Mouse (Mus musculus): Measurements from ENCODE around the gene Dhtkd1.
"Not testable (repeated sequence)": the region's sequence is repeated elsewhere in the genome, so short reads cannot be mapped to it uniquely, and the experiment has no call there.

Dhtkd1 gene

DNA sequence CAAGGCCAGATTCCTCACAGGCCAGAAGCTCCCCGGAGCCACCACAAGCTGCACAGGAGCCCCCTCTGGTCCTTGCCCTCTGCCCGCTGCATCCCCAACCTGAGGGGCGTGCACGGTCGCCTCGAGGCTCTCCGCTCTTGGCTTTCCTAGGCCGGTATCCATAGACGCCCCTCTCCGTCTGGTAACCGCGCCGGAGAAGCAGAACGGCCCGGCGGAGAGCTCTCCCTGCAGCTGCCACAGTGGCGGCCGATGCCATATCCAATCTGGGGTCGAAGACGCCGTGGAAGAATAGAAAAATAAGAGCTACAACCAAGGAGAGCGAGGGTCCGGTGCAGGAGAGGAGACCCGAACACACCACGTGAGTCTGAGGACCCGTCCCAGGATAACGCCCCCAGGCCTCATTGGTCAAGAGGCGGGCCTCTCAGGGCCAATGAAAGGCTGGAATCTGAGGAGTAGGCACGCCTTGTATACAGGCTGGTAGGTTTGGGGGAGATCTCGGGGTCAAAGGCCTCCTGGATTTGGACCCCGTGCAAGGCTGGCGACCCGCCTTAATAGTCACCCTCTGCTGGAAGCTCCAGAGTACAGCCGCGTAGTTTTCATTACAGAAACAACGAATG is at the start of gene Dhtkd1:
Gene Dhtkd1 (minus strand): TSS at position 377 of the 617 bp plus-strand sequence.
- peak; percentile 49 for DNase-seq (ENCODE audit: low read depth, low spot score)

- no peak for DNase-seq (ENCODE audit: low read depth, low spot score)
Measured at GRCm38 (mm10) chr2:5977532-5977931, 34.9 kb upstream of the Dhtkd1 start.

GRCm38 (mm10) chr2:5970629-5971028 is 28.0 kb upstream of the Dhtkd1 start:
- DNase-seq (ENCODE audit: low read depth, low spot score), result not testable (repeated sequence)

DNA sequence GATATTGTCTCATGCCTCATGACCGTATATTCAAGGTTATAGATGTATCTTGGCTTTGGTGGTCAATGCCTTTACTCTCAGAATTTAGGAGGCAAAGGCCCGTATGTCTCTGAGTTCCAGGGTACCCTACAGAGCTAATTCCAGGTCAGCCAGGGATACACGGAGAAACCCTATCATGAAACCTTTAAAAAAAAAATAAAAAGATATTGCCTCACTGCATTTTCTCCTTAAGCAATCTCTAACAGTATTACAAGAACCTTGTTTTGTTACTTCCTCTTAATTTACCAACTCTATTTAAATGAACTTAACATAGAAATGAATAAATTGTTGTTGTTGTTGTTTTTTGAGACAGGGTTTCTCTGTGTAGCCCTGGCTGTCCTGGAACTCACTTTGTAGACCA is 23.4 kb upstream of the Dhtkd1 start:
- DNase-seq (ENCODE audit: low read depth, low spot score), result no peak

GRCm38 (mm10) chr2:5963729-5964128 is 21.1 kb upstream of the Dhtkd1 start:
- DNase-seq (ENCODE audit: low read depth, low spot score), result not testable (repeated sequence)

- no peak for DNase-seq (ENCODE audit: low read depth, low spot score)
Measured at GRCm38 (mm10) chr2:5962265-5962664, 19.7 kb upstream of the Dhtkd1 start.

DNA sequence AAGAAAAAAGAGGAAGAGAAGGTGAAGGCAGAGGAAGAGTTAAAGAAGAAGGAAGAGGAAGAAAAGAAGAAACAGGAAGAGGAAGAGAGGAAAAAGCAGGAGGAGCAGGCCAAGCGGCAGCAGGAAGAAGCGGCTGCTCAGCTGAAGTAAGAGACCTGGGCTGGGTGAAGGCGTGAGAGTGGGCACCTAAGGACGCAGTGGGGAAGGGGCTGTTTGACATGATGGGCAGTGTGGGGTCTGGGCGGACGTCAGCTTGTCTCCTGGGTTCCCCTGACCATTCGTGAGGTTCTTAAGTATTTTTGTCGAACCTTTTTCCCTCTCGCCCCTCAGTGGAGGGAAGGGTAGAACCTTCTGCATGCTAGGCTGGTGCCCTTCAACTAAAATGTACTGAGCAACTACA is 15.1 kb upstream of the Dhtkd1 start:
- DNase-seq (ENCODE audit: low read depth, low spot score), result no peak

DNA sequence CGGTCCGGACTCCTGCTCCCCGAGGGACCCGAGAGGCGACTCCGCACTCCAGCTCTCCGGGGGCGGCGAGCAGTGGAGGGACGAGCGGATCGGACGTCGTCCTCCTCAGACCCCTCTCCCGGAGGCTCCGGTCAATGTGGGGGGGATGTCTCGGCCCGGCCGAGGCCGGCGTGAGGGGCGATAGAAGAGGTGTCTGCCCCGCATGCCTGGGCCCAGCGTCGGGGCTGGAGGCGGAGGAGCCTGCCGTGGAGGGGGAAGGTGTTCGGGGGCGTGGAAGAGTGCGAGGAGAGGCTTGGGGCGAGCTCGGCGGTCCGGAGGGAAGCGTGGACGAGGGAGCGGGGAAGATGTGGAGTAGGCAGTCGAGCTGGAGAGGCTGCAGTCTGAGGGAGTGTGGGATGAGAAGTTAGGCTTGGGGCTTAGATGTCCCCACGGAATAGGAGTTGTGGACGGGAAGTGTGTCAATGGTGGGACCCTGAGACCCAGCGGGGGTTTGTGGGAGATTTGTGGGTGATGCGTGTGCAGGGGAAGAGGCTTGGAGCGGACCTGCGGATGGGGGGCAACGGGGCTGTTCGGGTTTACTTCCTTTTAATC is 9.1 kb upstream of the Dhtkd1 start:
- no peak for DNase-seq (ENCODE audit: low read depth, low spot score)

DNA sequence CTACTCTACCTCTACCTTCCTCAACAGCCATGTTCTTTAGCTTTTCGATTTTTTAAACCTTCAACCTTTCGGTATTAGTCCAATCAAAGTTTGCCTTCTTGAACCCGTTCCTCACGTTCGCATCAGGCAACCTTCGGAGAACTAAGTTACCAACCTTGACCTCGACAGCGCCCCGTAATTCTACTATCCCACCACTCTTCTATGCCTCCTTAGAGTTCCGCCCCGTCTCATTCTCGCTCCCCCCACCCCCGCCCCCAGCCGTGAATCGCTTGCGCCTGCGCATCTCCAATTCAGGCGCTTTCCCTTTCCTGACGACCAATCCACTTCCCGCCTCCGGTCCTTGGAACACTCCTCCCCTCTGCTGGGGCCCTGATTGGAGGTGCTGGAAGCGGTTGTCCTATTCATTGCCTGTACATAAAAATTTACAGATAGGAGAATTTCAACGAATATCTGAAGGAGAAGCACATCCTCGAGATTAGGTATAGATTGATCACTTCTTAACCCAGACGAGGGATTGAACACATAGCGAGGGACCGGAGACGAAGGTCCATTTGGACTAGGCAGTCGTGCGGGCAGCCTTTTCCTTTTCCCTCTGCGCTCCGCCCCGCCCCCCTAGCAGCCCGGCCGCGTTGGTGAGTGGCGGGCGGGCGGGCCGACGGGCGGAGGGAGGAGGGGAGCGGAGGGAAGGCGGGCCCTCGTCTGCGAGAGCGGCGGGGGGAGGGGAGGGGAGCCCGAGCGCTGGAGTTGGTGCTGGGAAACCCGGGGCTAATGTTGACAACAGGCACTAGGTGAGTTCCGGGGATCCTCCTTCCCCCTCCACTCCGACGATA is 8.4 kb upstream of the Dhtkd1 start, which contains the start of gene Upf2:
Gene Upf2 (plus strand): TSS at position 704 of the 830 bp plus-strand sequence.
- DNase-seq (ENCODE audit: low read depth, low spot score), result peak; percentile 98

GRCm38 (mm10) chr2:5950305-5950704 is 7.7 kb upstream of the Dhtkd1 start:
- DNase-seq (ENCODE audit: low read depth, low spot score), result peak; percentile 33

- not testable (repeated sequence) for DNase-seq (ENCODE audit: low read depth, low spot score)
Measured at GRCm38 (mm10) chr2:5949821-5950220, 7.2 kb upstream of the Dhtkd1 start.

- DNase-seq (ENCODE audit: low read depth, low spot score), result no peak
Measured at GRCm38 (mm10) chr2:5948964-5949363, 6.4 kb upstream of the Dhtkd1 start.

- DNase-seq (ENCODE audit: low read depth, low spot score), result no peak
Measured at GRCm38 (mm10) chr2:5946876-5947275, 4.3 kb upstream of the Dhtkd1 start.

DNA sequence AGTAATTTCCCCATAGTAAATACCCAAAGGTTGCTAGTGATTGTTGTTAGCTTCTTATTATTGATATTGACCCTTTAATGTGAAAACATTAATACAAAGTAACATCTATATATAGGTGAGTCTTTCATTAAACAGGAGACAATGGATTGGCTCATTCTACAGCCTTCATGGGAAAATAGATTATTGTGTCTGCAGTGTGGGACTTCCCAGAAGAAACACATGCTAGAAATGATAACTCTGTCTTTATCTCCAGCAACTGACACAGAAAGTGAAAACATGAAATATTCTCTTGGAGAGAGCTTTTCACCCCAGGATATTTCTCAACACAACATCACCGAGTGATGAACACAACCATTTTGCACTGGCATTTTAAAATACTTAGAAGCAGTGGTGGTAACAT is 3.0 kb upstream of the Dhtkd1 start:
- DNase-seq (ENCODE audit: low read depth, low spot score), result no peak

DNA sequence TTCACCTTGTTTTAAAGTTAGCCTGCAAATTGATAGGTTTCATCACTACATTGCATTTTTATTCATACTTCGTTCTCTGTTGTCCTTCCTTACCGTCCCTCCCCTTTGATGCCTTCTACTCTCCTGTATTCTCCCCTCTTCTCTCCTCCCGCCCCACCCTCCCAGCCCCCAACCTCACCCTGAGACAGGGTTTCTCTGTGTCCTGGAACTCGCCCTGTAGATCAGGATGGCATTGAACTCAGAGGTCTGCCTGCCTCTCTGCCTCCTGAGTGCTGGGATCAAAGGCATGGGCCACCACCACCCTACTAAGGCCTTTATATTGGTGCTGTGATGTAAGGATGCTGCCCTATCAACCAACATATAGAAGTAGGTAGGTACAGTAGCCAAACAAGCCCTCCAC is 479 bp upstream of the Dhtkd1 start:
- DNase-seq (ENCODE audit: low read depth, low spot score), result no peak

DNA sequence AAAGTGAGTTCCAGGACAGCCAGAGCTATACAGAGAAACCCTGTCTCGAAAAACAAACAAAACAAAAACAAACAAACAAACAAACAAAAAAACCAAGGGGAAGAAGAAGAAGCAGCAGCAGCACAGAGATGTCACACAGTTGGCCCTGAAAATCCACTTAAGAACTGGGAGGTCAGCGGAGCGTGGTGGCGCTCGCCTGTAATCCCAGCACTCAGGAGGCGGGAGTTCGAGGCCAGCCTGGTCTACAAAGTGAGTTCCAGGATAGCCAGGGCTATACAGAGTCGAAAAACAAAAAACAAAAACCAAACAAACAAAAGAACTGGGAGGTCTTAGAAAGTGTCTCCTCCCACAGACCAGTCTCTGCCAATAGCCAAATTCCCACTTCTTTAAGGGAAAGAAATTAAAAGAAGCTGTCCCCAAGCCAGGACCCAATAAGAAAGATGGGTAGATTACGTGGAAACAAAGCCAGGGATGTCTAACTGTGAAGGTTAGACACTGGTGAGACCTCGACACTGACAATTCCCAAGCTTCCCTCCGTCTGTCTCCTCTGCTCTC is 654 bp downstream of the Dhtkd1 start:
- no peak for DNase-seq (ENCODE audit: low read depth, low spot score)

GRCm38 (mm10) chr2:5940936-5941335 is 1.7 kb downstream of the Dhtkd1 start:
- no peak for DNase-seq (ENCODE audit: low read depth, low spot score)

DNA sequence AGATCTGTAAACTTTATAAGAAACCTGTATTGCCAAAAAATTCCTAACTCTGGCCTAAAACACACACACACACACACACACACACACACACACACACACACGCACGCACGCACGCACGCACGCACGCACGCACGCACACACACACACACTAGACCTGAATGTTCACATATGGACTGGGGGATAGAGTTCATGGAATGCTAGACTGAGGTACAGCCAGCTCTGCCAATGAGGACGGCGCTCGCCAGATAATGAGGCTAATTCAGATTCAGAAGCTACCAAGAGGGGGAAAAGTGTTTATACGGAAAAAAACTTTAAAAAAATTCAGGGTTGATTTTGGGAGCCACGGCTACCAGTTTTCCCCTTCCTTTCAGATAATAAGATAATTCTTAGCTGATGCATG is 2.7 kb downstream of the Dhtkd1 start:
- no peak for DNase-seq (ENCODE audit: low read depth, low spot score)

GRCm38 (mm10) chr2:5939319-5939718 is 3.3 kb downstream of the Dhtkd1 start:
- no peak for DNase-seq (ENCODE audit: low read depth, low spot score)

DNA sequence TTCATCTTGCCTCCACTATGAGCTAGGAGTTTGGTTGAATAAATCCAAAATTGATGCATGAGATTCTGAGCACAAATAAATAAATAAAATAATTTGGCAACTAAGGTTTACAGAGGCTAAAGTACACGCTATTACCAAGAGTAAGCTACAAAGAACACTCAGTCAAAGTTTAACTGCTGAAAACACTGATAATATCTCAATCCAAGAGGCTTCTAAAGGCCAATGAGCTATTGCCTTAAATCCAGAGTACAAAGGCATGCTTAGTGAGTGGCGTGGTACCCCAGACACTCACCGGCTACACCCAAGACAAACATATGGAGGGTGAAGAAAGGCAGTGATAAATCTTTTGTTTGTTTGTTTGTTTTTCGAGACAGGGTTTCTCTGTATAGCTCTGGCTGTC is 6.0 kb downstream of the Dhtkd1 start:
- no peak for DNase-seq (ENCODE audit: low read depth, low spot score)

- no peak for DNase-seq (ENCODE audit: low read depth, low spot score)
Measured at GRCm38 (mm10) chr2:5936068-5936467, 6.5 kb downstream of the Dhtkd1 start.

DNA sequence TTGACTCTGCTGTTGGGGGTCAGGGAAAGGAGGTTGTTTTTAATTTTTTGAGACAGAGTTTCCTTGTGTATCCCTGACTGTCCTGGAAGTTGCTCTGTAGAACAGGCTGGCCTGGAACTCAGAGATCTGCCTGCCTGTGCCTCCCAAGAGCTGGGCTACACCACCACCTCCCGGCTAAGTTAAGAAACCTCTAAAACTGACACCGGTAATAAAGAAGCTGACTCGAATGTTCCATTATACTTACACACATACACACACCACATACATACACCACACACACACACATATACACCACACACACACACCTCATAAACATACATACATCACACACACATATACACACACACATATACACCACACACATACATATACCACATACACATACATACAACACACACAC is 7.7 kb downstream of the Dhtkd1 start:
- DNase-seq (ENCODE audit: low read depth, low spot score), result no peak
